Mouse (Mus musculus) lung, embryonic 14.5 days (tissue): ENCODE results near the gene C130026I21Rik. TPM values are rescaled to one million over a fixed set of nuclear protein-coding genes. Genes with fewer than 3 reads are reported as not detected.
"Not testable (repeated sequence)": the region's sequence is repeated elsewhere in the genome, so short reads cannot be mapped to it uniquely, and the experiment has no call there.

Experiments
- ATAC-seq: fragments of 200-750 bp; cut with Nextera tagmentation; 2 replicates; pipeline ENCODE4 v1.8.0; 2017; ENCODE audit warnings: mild to moderate bottlenecking, moderate TSS enrichment, moderate library complexity; ENCODE audit not compliant: insufficient read depth
- DNase-seq: peaks from one replicate; pipeline ENCODE4 v3.0.0-alpha.2; 2015
- H3K27ac ChIP-seq: fragments of 300-500 bp; sonication (generic); 2 replicates; pipeline ENCODE4 v1.5.1; 2014; ENCODE audit warnings: low read depth, mild to moderate bottlenecking, moderate library complexity
- H3K27me3 ChIP-seq: fragments of 300-500 bp; sonication (generic); 2 replicates; pipeline ENCODE4 v1.6.1; 2014; ENCODE audit warnings: low read length, control low read depth; ENCODE audit not compliant: insufficient read depth
- H3K36me3 ChIP-seq: fragments of 300-500 bp; sonication (generic); 2 replicates; pipeline ENCODE4 v1.6.1; 2014; ENCODE audit warnings: control low read depth; ENCODE audit not compliant: insufficient read depth
- H3K4me1 ChIP-seq: fragments of 300-500 bp; sonication (generic); 2 replicates; pipeline ENCODE4 v1.6.1; 2014; ENCODE audit warnings: antibody characterized with exemption, control low read depth; ENCODE audit not compliant: insufficient read depth
- H3K4me2 ChIP-seq: fragments of 300-500 bp; sonication (generic); 2 replicates; pipeline ENCODE4 v1.6.1; 2014; ENCODE audit warnings: mild to moderate bottlenecking
- H3K4me3 ChIP-seq: fragments of 300-500 bp; sonication (generic); 2 replicates; pipeline ENCODE4 v1.5.1; 2014; ENCODE audit warnings: low read depth, low read length
- H3K9ac ChIP-seq: fragments of 300-500 bp; sonication (generic); 2 replicates; pipeline ENCODE4 v1.6.1; 2014
- H3K9me3 ChIP-seq: fragments of 300-500 bp; sonication (generic); 2 replicates; pipeline ENCODE4 v1.6.1; 2016; ENCODE audit warnings: low read depth, low read length, control low read depth
- WGBS: fragments of 180-500 bp; shearing (Covaris S2); extraction: QIAGEN DNeasy Blood & Tissue Kit; methylation state at CpG from one replicate; pipeline ENCODE4 v1.1.7; 2014; 5-methylcytosine and 5-hydroxymethylcytosine counted together
- polyA plus RNA-seq: library from polyadenylated mRNA; unstranded; fragments of >200 nt; fragmentation: Nextera tagmentation; extraction: Ambion mirVana; gene quantifications from 2 replicates; pipeline ENCODE4 v1.2.1, GENCODE M21; 2014

C130026I21Rik gene
- polyA plus RNA-seq, 1 experiment from 2014 or later = 0.82 TPM

GRCm38 (mm10) chr1:85243023-85243422 is 27.3 kb downstream of the C130026I21Rik start:
- not testable (repeated sequence) for H3K9ac ChIP-seq, H3K4me2 ChIP-seq, ATAC-seq, H3K4me3 ChIP-seq, H3K36me3 ChIP-seq, H3K4me1 ChIP-seq, DNase-seq, H3K27me3 ChIP-seq, H3K27ac ChIP-seq
- peaks cover 16% of the 10 kb centered on the region for H3K9me3 ChIP-seq
- 67% methylated on average over 2 of the region's 2 CpGs for WGBS

- not testable (repeated sequence) for H3K4me1 ChIP-seq, ATAC-seq, H3K9me3 ChIP-seq, H3K36me3 ChIP-seq, H3K4me2 ChIP-seq, H3K4me3 ChIP-seq, H3K27ac ChIP-seq, DNase-seq, H3K27me3 ChIP-seq, H3K9ac ChIP-seq
- 77% methylated on average over 4 of the region's 4 CpGs for WGBS
These were observed 31.2 kb downstream of the C130026I21Rik start for GRCm38 (mm10) chr1:85239018-85239775.

- 42% methylated on average over 1 of the region's 2 CpGs for WGBS
- H3K4me2 ChIP-seq, H3K9ac ChIP-seq, H3K4me3 ChIP-seq, H3K27ac ChIP-seq, DNase-seq, ATAC-seq, H3K9me3 ChIP-seq, H3K27me3 ChIP-seq, H3K36me3 ChIP-seq, H3K4me1 ChIP-seq: not testable (repeated sequence)
These were observed 63.8 kb downstream of the C130026I21Rik start for GRCm38 (mm10) chr1:85206531-85206930.

GRCm38 (mm10) chr1:85199523-85199922 is 70.8 kb downstream of the C130026I21Rik start:
- H3K4me3 ChIP-seq, H3K4me2 ChIP-seq: not testable (repeated sequence)
- WGBS = 86% methylated on average over 3 of the region's 4 CpGs

GRCm38 (mm10) chr1:85198647-85199350 is 71.6 kb downstream of the C130026I21Rik start:
- H3K4me1 ChIP-seq, H3K9me3 ChIP-seq, DNase-seq, H3K36me3 ChIP-seq, H3K4me2 ChIP-seq, H3K9ac ChIP-seq, ATAC-seq, H3K4me3 ChIP-seq, H3K27ac ChIP-seq, H3K27me3 ChIP-seq: not testable (repeated sequence)

More at GRCm38 (mm10) chr1:85199523-85199922, 70.8 kb downstream of the C130026I21Rik start:
- not testable (repeated sequence) for H3K4me1 ChIP-seq, ATAC-seq, H3K9ac ChIP-seq, H3K9me3 ChIP-seq, H3K27me3 ChIP-seq, H3K27ac ChIP-seq, DNase-seq, H3K36me3 ChIP-seq

GRCm38 (mm10) chr1:85196732-85197131 is 73.6 kb downstream of the C130026I21Rik start:
- not testable (repeated sequence) for DNase-seq, H3K9me3 ChIP-seq, H3K4me1 ChIP-seq, H3K4me2 ChIP-seq, H3K27ac ChIP-seq, H3K9ac ChIP-seq, H3K27me3 ChIP-seq, H3K4me3 ChIP-seq, H3K36me3 ChIP-seq, ATAC-seq
- 58% methylated on average over 4 of the region's 4 CpGs for WGBS

GRCm38 (mm10) chr1:85193761-85194160 is 76.6 kb downstream of the C130026I21Rik start:
- H3K36me3 ChIP-seq, H3K4me1 ChIP-seq, H3K9me3 ChIP-seq, DNase-seq, H3K27me3 ChIP-seq, H3K27ac ChIP-seq, H3K4me2 ChIP-seq, ATAC-seq, H3K9ac ChIP-seq, H3K4me3 ChIP-seq: not testable (repeated sequence)
- WGBS = 73% methylated on average over 5 of the region's 5 CpGs

GRCm38 (mm10) chr1:85181981-85182380 is 88.4 kb downstream of the C130026I21Rik start:
- not testable (repeated sequence) for H3K4me3 ChIP-seq, H3K4me1 ChIP-seq, H3K4me2 ChIP-seq, H3K27ac ChIP-seq, ATAC-seq, H3K9me3 ChIP-seq, DNase-seq, H3K27me3 ChIP-seq, H3K36me3 ChIP-seq, H3K9ac ChIP-seq
- 79% methylated on average over 1 of the region's 3 CpGs for WGBS

GRCm38 (mm10) chr1:85178971-85179370 is 91.4 kb downstream of the C130026I21Rik start:
- H3K27me3 ChIP-seq, H3K9ac ChIP-seq, H3K4me1 ChIP-seq, H3K4me2 ChIP-seq, DNase-seq, H3K27ac ChIP-seq, ATAC-seq, H3K9me3 ChIP-seq, H3K4me3 ChIP-seq, H3K36me3 ChIP-seq: not testable (repeated sequence)
- 70% methylated on average over 4 of the region's 4 CpGs for WGBS

GRCm38 (mm10) chr1:85162841-85163240 is 107.5 kb downstream of the C130026I21Rik start:
- H3K9me3 ChIP-seq, H3K9ac ChIP-seq, H3K4me3 ChIP-seq, H3K27ac ChIP-seq, DNase-seq, H3K4me2 ChIP-seq, ATAC-seq, H3K36me3 ChIP-seq, H3K27me3 ChIP-seq, H3K4me1 ChIP-seq: not testable (repeated sequence)
- 31% methylated on average over 1 of the region's 2 CpGs for WGBS
